Comparison of ENCODE assay signal across 19 mouse cellular contexts in genomic region chr6:90900302-90900701, GRCm38 (mm10).
"Had no signal": no experiment of that assay in that cellular context is flagged by ENCODE, and none has a peak within 500 bp of the region (broad histone marks: within the 10 kb centered on the region; RNA-seq: fewer than 3 reads in every experiment).

No protein-coding gene starts in this region.

- H3K27me3 ChIP-seq: lung, embryonic 15.5 days; midbrain, embryonic 12.5 days; stomach, embryonic 15.5 days had no signal

- DNase-seq: liver, embryonic 13.5 days; liver, postnatal 0 days; lung, adult 2 months; lung, postnatal 14 days; lung, postnatal 36 days; midbrain, embryonic 14.5 days; right cerebral cortex, postnatal 14 days; thymus, adult 2 months; thymus, postnatal 25 days; thymus, postnatal 4 days had no signal

- H3K27ac ChIP-seq: liver, embryonic 13.5 days; liver, embryonic 15.5 days; lung, embryonic 15.5 days; macrophage; midbrain, embryonic 12.5 days; stomach, embryonic 15.5 days; stomach, postnatal 0 days had no signal

- H3K36me3 ChIP-seq: liver, embryonic 13.5 days; liver, embryonic 15.5 days; lung, embryonic 15.5 days; midbrain, embryonic 12.5 days; stomach, embryonic 15.5 days had no signal

- H3K4me2 ChIP-seq: liver, embryonic 13.5 days; liver, embryonic 15.5 days; lung, embryonic 15.5 days; midbrain, embryonic 12.5 days; stomach, embryonic 15.5 days had no signal

- H3K4me1 ChIP-seq: liver, embryonic 15.5 days; lung, embryonic 15.5 days had no signal

- H3K9me3 ChIP-seq: liver, embryonic 13.5 days; liver, embryonic 15.5 days; lung, embryonic 15.5 days; megakaryocyte, embryonic 14.5 days; midbrain, embryonic 12.5 days; stomach, embryonic 15.5 days had no signal

- ATAC-seq: liver, postnatal 0 days; lung, postnatal 0 days; midbrain, embryonic 16.5 days had no signal

- H3K4me3 ChIP-seq: liver, embryonic 13.5 days; liver, embryonic 15.5 days; lung, embryonic 15.5 days; megakaryocyte, embryonic 14.5 days; midbrain, embryonic 12.5 days; stomach, embryonic 15.5 days had no signal

- H3K9ac ChIP-seq: liver, embryonic 13.5 days; liver, embryonic 15.5 days; liver, postnatal 0 days; lung, embryonic 15.5 days; midbrain, embryonic 12.5 days; stomach, embryonic 15.5 days had no signal
